Mouse (Mus musculus) MEL (cell line): ENCODE results near the gene Ccdc151. TPM values are rescaled to one million over a fixed set of nuclear protein-coding genes. Genes with fewer than 3 reads are reported as not detected.

ENCODE experiments used
- DNase-seq: peaks from one replicate; pipeline ENCODE4 v3.0.0; 2011; ENCODE audit warnings: low read depth, low spot score
- H3K27ac ChIP-seq: 2 replicates; pipeline ENCODE4 v1.5.1; 2012; ENCODE audit warnings: low read depth, mild to moderate bottlenecking, control low read depth, low read length, moderate library complexity; ENCODE audit not compliant: control insufficient read depth
- H3K27me3 ChIP-seq, 2 experiments: fragments of 150-350 bp in 1 of 2; sonication (generic) in 1 of 2; 2 replicates each; pipeline ENCODE4 v1.6.1; 2012; ENCODE audit warnings: low read length in 2 of 2, mild to moderate bottlenecking in 2 of 2, improper control_type of control experiment in 1 of 2, moderate library complexity in 1 of 2; ENCODE audit not compliant: insufficient read depth in 2 of 2, control insufficient read depth in 1 of 2
- H3K36me3 ChIP-seq, 2 experiments: 2 replicates each; pipeline ENCODE4 v1.6.1; 2012 to 2014; ENCODE audit warnings: low read length in 2 of 2, improper control_type of control experiment in 1 of 2, inconsistent platforms in 1 of 2, mild to moderate bottlenecking in 1 of 2; ENCODE audit not compliant: insufficient read depth in 2 of 2, control insufficient read depth in 1 of 2
- H3K4me1 ChIP-seq, 2 experiments: fragments of 150-350 bp in 1 of 2; sonication (generic) in 1 of 2; 2 replicates each; pipeline ENCODE4 v1.6.1; 2012; ENCODE audit warnings: low read length in 2 of 2, improper control_type of control experiment in 1 of 2, mild to moderate bottlenecking in 1 of 2; ENCODE audit not compliant: insufficient read depth in 2 of 2, control insufficient read depth in 1 of 2
- H3K4me3 ChIP-seq, 2 experiments: fragments of 150-350 bp in 1 of 2; sonication (generic) in 1 of 2; 2 replicates each; pipeline ENCODE4 v1.5.1; 2012; ENCODE audit warnings: low read depth in 2 of 2, low read length in 2 of 2, mild to moderate bottlenecking in 2 of 2, moderate library complexity in 2 of 2, control low read depth in 1 of 2, improper control_type of control experiment in 1 of 2; ENCODE audit not compliant: control insufficient read depth in 1 of 2, insufficient read depth in 1 of 2
- H3K79me2 ChIP-seq: 2 replicates; pipeline ENCODE4 v1.6.1; 2012; ENCODE audit warnings: mild to moderate bottlenecking, low read length, moderate library complexity; ENCODE audit not compliant: control insufficient read depth, poor library complexity, insufficient read depth
- H3K9ac ChIP-seq: 2 replicates; pipeline ENCODE4 v1.6.1; 2012; ENCODE audit warnings: low read depth, mild to moderate bottlenecking, control low read depth, low read length, moderate library complexity; ENCODE audit not compliant: control insufficient read depth, poor library complexity, severe bottlenecking
- H3K9me3 ChIP-seq: fragments of 150-350 bp; sonication (generic); replicated peaks from 2 replicates; pipeline ENCODE4 v1.6.1; 2012; ENCODE audit warnings: mild to moderate bottlenecking, low read length, improper control_type of control experiment, moderate library complexity; ENCODE audit not compliant: insufficient read depth
- BHLHE40 ChIP-seq: IDR thresholded peaks from 2 replicates; pipeline ENCODE4 v1.6.1; 2012; ENCODE audit warnings: low read depth, mild to moderate bottlenecking, inconsistent platforms, low read length, improper control_type of control experiment, borderline replicate concordance
- CHD2 ChIP-seq: IDR thresholded peaks from 2 replicates; pipeline ENCODE4 v1.6.1; 2011; ENCODE audit warnings: low read length, improper control_type of control experiment
- CTCF ChIP-seq, 3 experiments: IDR thresholded peaks in 2 of 3; conservative IDR thresholded peaks in 1 of 3; 2 replicates each; pipeline ENCODE4 v1.5.1; 2011 to 2012; ENCODE audit warnings: low read length in 3 of 3, low read depth in 2 of 3, mild to moderate bottlenecking in 2 of 3, improper control_type of control experiment in 1 of 3, inconsistent platforms in 1 of 3, mixed read lengths in 1 of 3, moderate library complexity in 1 of 3; ENCODE audit not compliant: control insufficient read depth in 1 of 3, insufficient read depth in 1 of 3, poor library complexity in 1 of 3, severe bottlenecking in 1 of 3
- E2F4 ChIP-seq: IDR thresholded peaks from 2 replicates; pipeline ENCODE4 v1.6.1; 2011; ENCODE audit warnings: low read depth, low read length, improper control_type of control experiment, borderline replicate concordance
- ELF1 ChIP-seq: IDR thresholded peaks from 2 replicates; pipeline ENCODE4 v1.6.1; 2014; ENCODE audit warnings: low read depth, mild to moderate bottlenecking, inconsistent platforms, low read length, improper control_type of control experiment, moderate library complexity
- EP300 ChIP-seq, 2 experiments: IDR thresholded peaks; 2 replicates each; pipeline ENCODE4 v1.6.1; 2011; ENCODE audit warnings: improper control_type of control experiment in 2 of 2, low read length in 2 of 2, low read depth in 1 of 2, mild to moderate bottlenecking in 1 of 2
- ETS1 ChIP-seq: IDR thresholded peaks from 2 replicates; pipeline ENCODE4 v1.6.1; 2012; ENCODE audit warnings: low read depth, mild to moderate bottlenecking, inconsistent platforms, low read length, improper control_type of control experiment, moderate library complexity
- GATA1 ChIP-seq: IDR thresholded peaks from 2 replicates; pipeline ENCODE4 v1.6.1; 2011; ENCODE audit warnings: low read depth, low read length, improper control_type of control experiment
- HCFC1 ChIP-seq: IDR thresholded peaks from 2 replicates; pipeline ENCODE4 v1.6.1; 2012; ENCODE audit warnings: low read depth, mild to moderate bottlenecking, inconsistent platforms, low read length, improper control_type of control experiment, moderate library complexity
- KAT2A ChIP-seq: conservative IDR thresholded peaks from 2 replicates; pipeline ENCODE4 v1.6.1; 2012; ENCODE audit warnings: low read depth, low read length, improper control_type of control experiment, inconsistent platforms
- MAZ ChIP-seq: IDR thresholded peaks from 2 replicates; pipeline ENCODE4 v1.6.1; 2012; ENCODE audit warnings: low read depth, mild to moderate bottlenecking, inconsistent platforms, low read length, improper control_type of control experiment
- MEF2A ChIP-seq: IDR thresholded peaks from 2 replicates; pipeline ENCODE4 v1.6.1; 2014; ENCODE audit warnings: low read depth, mild to moderate bottlenecking, inconsistent platforms, low read length, improper control_type of control experiment; ENCODE audit not compliant: poor library complexity, insufficient replicate concordance, severe bottlenecking; ENCODE audit errors: extremely low read depth
- NELFE ChIP-seq: IDR thresholded peaks from 2 replicates; pipeline ENCODE4 v1.6.1; 2011; ENCODE audit warnings: low read depth, low read length, improper control_type of control experiment
- NRF1 ChIP-seq: IDR thresholded peaks from 2 replicates; pipeline ENCODE4 v1.6.1; 2014; ENCODE audit warnings: low read depth, mild to moderate bottlenecking, inconsistent platforms, low read length, improper control_type of control experiment, moderate library complexity; ENCODE audit not compliant: poor library complexity, insufficient read depth, severe bottlenecking
- POLR2A ChIP-seq, 2 experiments: IDR thresholded peaks; 2 replicates each; pipeline ENCODE4 v1.6.1; 2011 to 2012; ENCODE audit warnings: low read length in 2 of 2, mild to moderate bottlenecking in 2 of 2, control low read depth in 1 of 2, improper control_type of control experiment in 1 of 2, low read depth in 1 of 2, moderate library complexity in 1 of 2; ENCODE audit not compliant: control insufficient read depth in 1 of 2, insufficient read depth in 1 of 2, poor library complexity in 1 of 2
- RAD21 ChIP-seq: IDR thresholded peaks from 2 replicates; pipeline ENCODE4 v1.6.1; 2011; ENCODE audit warnings: mild to moderate bottlenecking, low read depth, low read length, improper control_type of control experiment
- RCOR1 ChIP-seq: IDR thresholded peaks from 2 replicates; pipeline ENCODE4 v1.6.1; 2012; ENCODE audit warnings: low read depth, mild to moderate bottlenecking, inconsistent platforms, low read length, improper control_type of control experiment
- SIN3A ChIP-seq: IDR thresholded peaks from 2 replicates; pipeline ENCODE4 v1.6.1; 2012; ENCODE audit warnings: low read length, improper control_type of control experiment, inconsistent platforms
- SMC3 ChIP-seq: IDR thresholded peaks from 2 replicates; pipeline ENCODE4 v1.6.1; 2011; ENCODE audit warnings: low read depth, low read length, improper control_type of control experiment
- TAL1 ChIP-seq: IDR thresholded peaks from 2 replicates; pipeline ENCODE4 v1.6.1; 2012; ENCODE audit warnings: mild to moderate bottlenecking, inconsistent platforms, low read length, moderate library complexity, mixed read lengths
- USF1 ChIP-seq: IDR thresholded peaks from 2 replicates; pipeline ENCODE4 v1.6.1; 2014; ENCODE audit warnings: low read depth, mild to moderate bottlenecking, inconsistent platforms, low read length, improper control_type of control experiment, moderate library complexity
- ZMIZ1 ChIP-seq: IDR thresholded peaks from 2 replicates; pipeline ENCODE4 v1.6.1; 2012; ENCODE audit warnings: low read depth, mild to moderate bottlenecking, inconsistent platforms, low read length, improper control_type of control experiment, moderate library complexity
- polyA plus RNA-seq, 2 experiments: library from polyadenylated mRNA; stranded (reverse) in 1 of 2; unstranded in 1 of 2; fragments of >175 nt in 1 of 2; fragments of >200 nt in 1 of 2; gene quantifications; 2 replicates each; pipeline versions ENCODE4 v1.2.1 to v1.2.4; 2012; ENCODE audit warnings: low replicate concordance in 2 of 2, low read depth in 1 of 2; ENCODE audit not compliant: insufficient read length in 2 of 2, insufficient read depth in 1 of 2, missing spikeins in 1 of 2
- total RNA-seq: library from RNA; depleted of rRNA; stranded (reverse); fragments of 300-350 nt; gene quantifications from 2 replicates; pipeline ENCODE4 v1.2.3, GENCODE M21; 2012

Gene Ccdc151
- total and polyA plus RNA-seq, 3 experiments, result 0.19 to 0.99 TPM; not detected in 1

DNA sequence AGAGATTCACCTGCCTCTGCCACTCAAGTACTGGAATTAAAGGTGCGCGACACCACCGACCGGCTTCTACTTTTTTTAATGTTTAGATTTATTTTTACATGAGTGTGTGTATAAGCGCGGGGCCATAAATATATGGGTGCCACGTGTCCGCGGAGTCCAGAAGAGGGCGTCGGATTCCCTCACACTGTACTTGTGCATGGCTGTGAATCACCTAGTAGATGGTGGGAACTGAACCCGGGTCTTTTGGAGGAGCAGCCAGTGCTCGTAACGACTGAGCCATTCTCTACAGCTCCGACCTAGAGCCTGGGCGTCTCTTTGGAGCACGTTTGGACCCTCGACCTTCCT, 47.2 kb downstream of the Ccdc151 start:
- TF ChIP-seq USF1 (no peak), KAT2A (no peak), NRF1 (no peak), CTCF (IDR thresholded peaks at IDR 0.05 in 2 of 3, conservative IDR thresholded peaks at IDR 0.05 in 1 of 3; ENCODE audit: control insufficient read depth in 1 of 3, insufficient read depth in 1 of 3, low read depth in 2 of 3, low read length in 3 of 3, poor library complexity in 1 of 3, severe bottlenecking in 1 of 3) (peak in 1 of 3 experiments; percentile 61; a peak in 2 of 6 replicates), POLR2A (IDR thresholded peaks at IDR 0.05; ENCODE audit: control insufficient read depth in 1 of 2, insufficient read depth in 1 of 2, low read depth in 1 of 2, low read length in 2 of 2, poor library complexity in 1 of 2) (no peak)

DNA sequence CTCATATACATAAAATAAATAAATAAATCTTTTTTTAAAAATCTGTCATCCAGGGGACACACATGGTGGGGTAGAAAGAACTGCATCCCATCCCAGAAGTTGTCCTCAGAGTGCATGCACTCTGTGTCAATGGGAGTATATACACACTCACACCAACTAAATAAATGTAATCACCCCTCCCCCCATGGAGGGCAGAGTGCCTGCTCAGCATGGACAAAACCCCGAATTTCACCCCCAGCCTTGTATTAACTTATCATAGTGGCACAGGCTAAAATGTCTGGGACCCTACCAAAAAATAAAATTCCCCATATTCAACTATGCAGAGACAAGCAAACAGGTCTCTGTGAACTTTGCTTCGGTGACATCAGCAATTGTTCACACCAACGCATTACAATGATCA, 47.8 kb downstream of the Ccdc151 start:
- peak overlapping the region; percentile 52 to 66 for H3K4me3 ChIP-seq

More for the DNA sequence above, 47.2 kb downstream of the Ccdc151 start:
- H3K4me1 ChIP-seq, result peaks cover 7 to 28% of the 10 kb centered on the region in 2 experiments
- peaks cover 7 to 21% of the 10 kb centered on the region in 2 experiments for H3K36me3 ChIP-seq
- H3K4me3 ChIP-seq, result peak overlapping the region; percentile 52 to 66
- H3K9me3 ChIP-seq, result no peaks in the 10 kb centered on the region
- peaks cover 12% of the 10 kb centered on the region for H3K79me2 ChIP-seq
- peak overlapping the region; percentile 76 for H3K9ac ChIP-seq
- no peaks in the 10 kb centered on the region for H3K27me3 ChIP-seq
- no peak for DNase-seq
- peak overlapping the region; percentile 87 for H3K27ac ChIP-seq

DNA sequence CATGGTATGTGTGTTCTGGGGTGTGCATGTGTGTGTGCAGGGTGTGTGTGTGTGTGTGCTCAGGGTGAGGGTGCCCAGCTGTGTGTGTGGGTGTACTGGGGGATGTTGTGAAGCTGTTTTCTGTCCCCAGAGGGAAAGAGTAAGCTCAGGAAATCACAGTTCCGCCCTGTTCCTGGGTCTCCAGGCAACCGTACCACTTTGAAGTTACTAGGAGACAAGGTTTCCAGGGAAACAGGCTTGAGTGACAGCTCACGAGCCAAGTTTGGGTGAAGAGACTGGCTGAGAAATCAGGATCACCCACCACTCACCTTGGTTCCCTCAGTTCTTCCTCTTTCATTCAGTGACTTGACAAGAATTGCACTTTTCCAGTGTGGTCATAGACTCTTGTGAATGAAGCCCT, 48.8 kb downstream of the Ccdc151 start:
- Histone ChIP-seq H3K9ac (no peak overlapping the region), H3K36me3 (peaks cover under 1 to 11% of the 10 kb centered on the region in 2 experiments; a peak in 2 of 4 replicates), H3K9me3 (no peaks in the 10 kb centered on the region), H3K27ac (no peak overlapping the region), H3K4me3 (no peak overlapping the region), H3K27me3 (no peaks in the 10 kb centered on the region), H3K4me1 (peaks cover 7 to 22% of the 10 kb centered on the region in 2 experiments), H3K79me2 (peaks cover 1% of the 10 kb centered on the region; the same call in 1 of the 2 replicates)
- TF ChIP-seq GATA1 (no peak), BHLHE40 (no peak), MEF2A (no peak), E2F4 (no peak), NELFE (no peak), SMC3 (no peak), ELF1 (no peak), RAD21 (no peak), CTCF (IDR thresholded peaks at IDR 0.05 in 2 of 3, conservative IDR thresholded peaks at IDR 0.05 in 1 of 3; ENCODE audit: control insufficient read depth in 1 of 3, insufficient read depth in 1 of 3, low read depth in 2 of 3, low read length in 3 of 3, poor library complexity in 1 of 3, severe bottlenecking in 1 of 3) (no peak), CHD2 (no peak), RCOR1 (no peak), HCFC1 (no peak), TAL1 (no peak), ZMIZ1 (no peak), SIN3A (no peak), ETS1 (no peak), MAZ (no peak)
- DNase-seq, result peak; percentile 47

More for the DNA sequence above, 47.8 kb downstream of the Ccdc151 start:
- Histone ChIP-seq H3K27ac (peak overlapping the region; percentile 87), H3K27me3 (no peaks in the 10 kb centered on the region), H3K4me1 (peaks cover 7 to 22% of the 10 kb centered on the region in 2 experiments)
- no peak for TF ChIP-seq NELFE
- TF ChIP-seq EP300 (IDR thresholded peaks at IDR 0.05; ENCODE audit: low read depth in 1 of 2, low read length in 2 of 2), result no peak
- TF ChIP-seq, all 39 proteins: peak for 0
- Histone ChIP-seq H3K9ac (peak overlapping the region; percentile 76), H3K36me3 (peaks cover 2 to 15% of the 10 kb centered on the region in 2 experiments; a peak in 2 of 4 replicates), H3K79me2 (peaks cover 6% of the 10 kb centered on the region), H3K9me3 (no peaks in the 10 kb centered on the region)
- peak; percentile 70 for DNase-seq
